Mouse (Mus musculus) lung, postnatal 36 days (tissue): ENCODE data around the gene BC017158.
A peak's percentile ranks its signal among the peaks of the same experiment; 100 is the strongest.
"Not testable (repeated sequence)": the region's sequence is repeated elsewhere in the genome, so short reads cannot be mapped to it uniquely, and the experiment has no call there.

Experiments
- DNase-seq: peaks from one replicate; pipeline ENCODE4 v3.0.0; 2022; ENCODE audit warnings: mixed read lengths

The BC017158 gene

GRCm38 (mm10) chr7:128297617-128298480 lies at the start of gene BC017158:
BC017158 (minus strand) TSS chr7:128298170.
- DNase-seq, result peak; percentile 88

GRCm38 (mm10) chr7:128346991-128347390 lies 49.0 kb upstream of the BC017158 start:
- DNase-seq, result no peak

- no peak for DNase-seq
Measured at GRCm38 (mm10) chr7:128346522-128346921, 48.6 kb upstream of the BC017158 start.

GRCm38 (mm10) chr7:128345691-128346090 lies 47.7 kb upstream of the BC017158 start:
- DNase-seq, result no peak

GRCm38 (mm10) chr7:128344928-128345653 lies 47.1 kb upstream of the BC017158 start:
- DNase-seq, result peak; percentile 91

GRCm38 (mm10) chr7:128344488-128344887 lies 46.5 kb upstream of the BC017158 start:
- DNase-seq, result peak; percentile 39

- not testable (repeated sequence) for DNase-seq
Measured at GRCm38 (mm10) chr7:128342691-128343090, 44.7 kb upstream of the BC017158 start.

GRCm38 (mm10) chr7:128340321-128340720 lies 42.4 kb upstream of the BC017158 start:
- not testable (repeated sequence) for DNase-seq

- peak; percentile 67 for DNase-seq
Measured at GRCm38 (mm10) chr7:128332896-128333295, 34.9 kb upstream of the BC017158 start.

- DNase-seq, result no peak
Measured at GRCm38 (mm10) chr7:128330981-128331380, 33.0 kb upstream of the BC017158 start.

GRCm38 (mm10) chr7:128324977-128325376 lies 27.0 kb upstream of the BC017158 start:
- DNase-seq, result no peak

GRCm38 (mm10) chr7:128321260-128321659 lies 23.3 kb upstream of the BC017158 start:
- no peak for DNase-seq

GRCm38 (mm10) chr7:128320219-128320816 lies 22.3 kb upstream of the BC017158 start:
- peak; percentile 48 for DNase-seq

GRCm38 (mm10) chr7:128319140-128319539 lies 21.2 kb upstream of the BC017158 start:
- no peak for DNase-seq

GRCm38 (mm10) chr7:128317011-128317410 lies 19.0 kb upstream of the BC017158 start:
- DNase-seq, result no peak

GRCm38 (mm10) chr7:128314491-128314890 lies 16.5 kb upstream of the BC017158 start:
- no peak for DNase-seq

GRCm38 (mm10) chr7:128313601-128314000 lies 15.6 kb upstream of the BC017158 start:
- no peak for DNase-seq

- DNase-seq, result no peak
Measured at GRCm38 (mm10) chr7:128312375-128313059, 14.5 kb upstream of the BC017158 start.

GRCm38 (mm10) chr7:128311811-128312210 lies 13.8 kb upstream of the BC017158 start:
- DNase-seq, result no peak

GRCm38 (mm10) chr7:128311263-128311662 lies 13.3 kb upstream of the BC017158 start:
- no peak for DNase-seq

- no peak for DNase-seq
Measured at GRCm38 (mm10) chr7:128310229-128310688, 12.3 kb upstream of the BC017158 start.

- no peak for DNase-seq
Measured at GRCm38 (mm10) chr7:128309776-128310175, 11.8 kb upstream of the BC017158 start.

GRCm38 (mm10) chr7:128309216-128309615 lies 11.2 kb upstream of the BC017158 start:
- no peak for DNase-seq
